Mouse (Mus musculus) MEL (cell line): Measurements from ENCODE around the gene Rest. TPM values are rescaled to one million over a fixed set of nuclear protein-coding genes. Genes with fewer than 3 reads are reported as not detected.

Experiments used
- DNase-seq: peaks from one replicate; pipeline ENCODE4 v3.0.0; 2011; ENCODE audit warnings: low read depth, low spot score
- H3K27ac ChIP-seq: 2 replicates; pipeline ENCODE4 v1.5.1; 2012; ENCODE audit warnings: low read depth, mild to moderate bottlenecking, control low read depth, low read length, moderate library complexity; ENCODE audit not compliant: control insufficient read depth
- H3K27me3 ChIP-seq, 2 experiments: fragments of 150-350 bp in 1 of 2; sonication (generic) in 1 of 2; 2 replicates each; pipeline ENCODE4 v1.6.1; 2012; ENCODE audit warnings: low read length in 2 of 2, mild to moderate bottlenecking in 2 of 2, improper control_type of control experiment in 1 of 2, moderate library complexity in 1 of 2; ENCODE audit not compliant: insufficient read depth in 2 of 2, control insufficient read depth in 1 of 2
- H3K36me3 ChIP-seq, 2 experiments: 2 replicates each; pipeline ENCODE4 v1.6.1; 2012 to 2014; ENCODE audit warnings: low read length in 2 of 2, improper control_type of control experiment in 1 of 2, inconsistent platforms in 1 of 2, mild to moderate bottlenecking in 1 of 2; ENCODE audit not compliant: insufficient read depth in 2 of 2, control insufficient read depth in 1 of 2
- H3K4me1 ChIP-seq, 2 experiments: fragments of 150-350 bp in 1 of 2; sonication (generic) in 1 of 2; 2 replicates each; pipeline ENCODE4 v1.6.1; 2012; ENCODE audit warnings: low read length in 2 of 2, improper control_type of control experiment in 1 of 2, mild to moderate bottlenecking in 1 of 2; ENCODE audit not compliant: insufficient read depth in 2 of 2, control insufficient read depth in 1 of 2
- H3K4me3 ChIP-seq, 2 experiments: fragments of 150-350 bp in 1 of 2; sonication (generic) in 1 of 2; 2 replicates each; pipeline ENCODE4 v1.5.1; 2012; ENCODE audit warnings: low read depth in 2 of 2, low read length in 2 of 2, mild to moderate bottlenecking in 2 of 2, moderate library complexity in 2 of 2, control low read depth in 1 of 2, improper control_type of control experiment in 1 of 2; ENCODE audit not compliant: control insufficient read depth in 1 of 2, insufficient read depth in 1 of 2
- H3K79me2 ChIP-seq: 2 replicates; pipeline ENCODE4 v1.6.1; 2012; ENCODE audit warnings: mild to moderate bottlenecking, low read length, moderate library complexity; ENCODE audit not compliant: control insufficient read depth, poor library complexity, insufficient read depth
- H3K9ac ChIP-seq: 2 replicates; pipeline ENCODE4 v1.6.1; 2012; ENCODE audit warnings: low read depth, mild to moderate bottlenecking, control low read depth, low read length, moderate library complexity; ENCODE audit not compliant: control insufficient read depth, poor library complexity, severe bottlenecking
- H3K9me3 ChIP-seq: fragments of 150-350 bp; sonication (generic); replicated peaks from 2 replicates; pipeline ENCODE4 v1.6.1; 2012; ENCODE audit warnings: mild to moderate bottlenecking, low read length, improper control_type of control experiment, moderate library complexity; ENCODE audit not compliant: insufficient read depth
- CHD1 ChIP-seq: IDR thresholded peaks from 2 replicates; pipeline ENCODE4 v1.6.1; 2012; ENCODE audit warnings: low read depth, mild to moderate bottlenecking, inconsistent platforms, low read length, improper control_type of control experiment
- CHD2 ChIP-seq: IDR thresholded peaks from 2 replicates; pipeline ENCODE4 v1.6.1; 2011; ENCODE audit warnings: low read length, improper control_type of control experiment
- CTCF ChIP-seq, 3 experiments: IDR thresholded peaks in 2 of 3; conservative IDR thresholded peaks in 1 of 3; 2 replicates each; pipeline ENCODE4 v1.5.1; 2011 to 2012; ENCODE audit warnings: low read length in 3 of 3, low read depth in 2 of 3, mild to moderate bottlenecking in 2 of 3, improper control_type of control experiment in 1 of 3, inconsistent platforms in 1 of 3, mixed read lengths in 1 of 3, moderate library complexity in 1 of 3; ENCODE audit not compliant: control insufficient read depth in 1 of 3, insufficient read depth in 1 of 3, poor library complexity in 1 of 3, severe bottlenecking in 1 of 3
- ELF1 ChIP-seq: IDR thresholded peaks from 2 replicates; pipeline ENCODE4 v1.6.1; 2014; ENCODE audit warnings: low read depth, mild to moderate bottlenecking, inconsistent platforms, low read length, improper control_type of control experiment, moderate library complexity
- EP300 ChIP-seq, 2 experiments: IDR thresholded peaks; 2 replicates each; pipeline ENCODE4 v1.6.1; 2011; ENCODE audit warnings: improper control_type of control experiment in 2 of 2, low read length in 2 of 2, low read depth in 1 of 2, mild to moderate bottlenecking in 1 of 2
- GABPA ChIP-seq: IDR thresholded peaks from 2 replicates; pipeline ENCODE4 v1.6.1; 2012; ENCODE audit warnings: low read depth, mild to moderate bottlenecking, inconsistent platforms, low read length, improper control_type of control experiment, moderate library complexity
- GATA1 ChIP-seq: IDR thresholded peaks from 2 replicates; pipeline ENCODE4 v1.6.1; 2011; ENCODE audit warnings: low read depth, low read length, improper control_type of control experiment
- KAT2A ChIP-seq: conservative IDR thresholded peaks from 2 replicates; pipeline ENCODE4 v1.6.1; 2012; ENCODE audit warnings: low read depth, low read length, improper control_type of control experiment, inconsistent platforms
- MAFK ChIP-seq: IDR thresholded peaks from 2 replicates; pipeline ENCODE4 v1.6.1; 2011; ENCODE audit warnings: low read depth, mild to moderate bottlenecking, low read length, improper control_type of control experiment, borderline replicate concordance
- MAX ChIP-seq: IDR thresholded peaks from 2 replicates; pipeline ENCODE4 v1.6.1; 2011; ENCODE audit warnings: low read length, improper control_type of control experiment
- MAZ ChIP-seq: IDR thresholded peaks from 2 replicates; pipeline ENCODE4 v1.6.1; 2012; ENCODE audit warnings: low read depth, mild to moderate bottlenecking, inconsistent platforms, low read length, improper control_type of control experiment
- MEF2A ChIP-seq: IDR thresholded peaks from 2 replicates; pipeline ENCODE4 v1.6.1; 2014; ENCODE audit warnings: low read depth, mild to moderate bottlenecking, inconsistent platforms, low read length, improper control_type of control experiment; ENCODE audit not compliant: poor library complexity, insufficient replicate concordance, severe bottlenecking; ENCODE audit errors: extremely low read depth
- MXI1 ChIP-seq: IDR thresholded peaks from 2 replicates; pipeline ENCODE4 v1.6.1; 2011; ENCODE audit warnings: mild to moderate bottlenecking, low read depth, low read length, improper control_type of control experiment
- MYB ChIP-seq: IDR thresholded peaks from 2 replicates; pipeline ENCODE4 v1.6.1; 2011; ENCODE audit warnings: mild to moderate bottlenecking, low read depth, low read length, improper control_type of control experiment
- MYC ChIP-seq: IDR thresholded peaks from 2 replicates; pipeline ENCODE4 v1.6.1; 2011; ENCODE audit warnings: low read depth, mild to moderate bottlenecking, low read length, improper control_type of control experiment, moderate library complexity
- POLR2A ChIP-seq, 2 experiments: IDR thresholded peaks; 2 replicates each; pipeline ENCODE4 v1.6.1; 2011 to 2012; ENCODE audit warnings: low read length in 2 of 2, mild to moderate bottlenecking in 2 of 2, control low read depth in 1 of 2, improper control_type of control experiment in 1 of 2, low read depth in 1 of 2, moderate library complexity in 1 of 2; ENCODE audit not compliant: control insufficient read depth in 1 of 2, insufficient read depth in 1 of 2, poor library complexity in 1 of 2
- POLR2AphosphoS5 ChIP-seq: IDR thresholded peaks from 2 replicates; pipeline ENCODE4 v1.6.1; 2012; ENCODE audit warnings: low read depth, borderline replicate concordance, mild to moderate bottlenecking, inconsistent platforms, low read length, moderate library complexity, mixed read lengths
- SIN3A ChIP-seq: IDR thresholded peaks from 2 replicates; pipeline ENCODE4 v1.6.1; 2012; ENCODE audit warnings: low read length, improper control_type of control experiment, inconsistent platforms
- UBTF ChIP-seq: IDR thresholded peaks from 2 replicates; pipeline ENCODE4 v1.6.1; 2012; ENCODE audit warnings: low read depth, mild to moderate bottlenecking, inconsistent platforms, low read length, improper control_type of control experiment, moderate library complexity, borderline replicate concordance; ENCODE audit not compliant: insufficient read depth
- ZKSCAN1 ChIP-seq: IDR thresholded peaks from 2 replicates; pipeline ENCODE4 v1.6.1; 2012; ENCODE audit warnings: low read depth, mild to moderate bottlenecking, inconsistent platforms, low read length, improper control_type of control experiment, moderate library complexity
- ZMIZ1 ChIP-seq: IDR thresholded peaks from 2 replicates; pipeline ENCODE4 v1.6.1; 2012; ENCODE audit warnings: low read depth, mild to moderate bottlenecking, inconsistent platforms, low read length, improper control_type of control experiment, moderate library complexity
- ZNF384 ChIP-seq: IDR thresholded peaks from 2 replicates; pipeline ENCODE4 v1.6.1; 2012; ENCODE audit warnings: low read depth, mild to moderate bottlenecking, inconsistent platforms, low read length, improper control_type of control experiment
- polyA plus RNA-seq, 2 experiments: library from polyadenylated mRNA; stranded (reverse) in 1 of 2; unstranded in 1 of 2; fragments of >175 nt in 1 of 2; fragments of >200 nt in 1 of 2; gene quantifications; 2 replicates each; pipeline versions ENCODE4 v1.2.1 to v1.2.4; 2012; ENCODE audit warnings: low replicate concordance in 2 of 2, low read depth in 1 of 2; ENCODE audit not compliant: insufficient read length in 2 of 2, insufficient read depth in 1 of 2, missing spikeins in 1 of 2
- total RNA-seq: library from RNA; depleted of rRNA; stranded (reverse); fragments of 300-350 nt; gene quantifications from 2 replicates; pipeline ENCODE4 v1.2.3, GENCODE M21; 2012

The Rest gene
- total and polyA plus RNA-seq, 3 experiments = 7.4 to 20.6 (median 19.3) TPM

- H3K9ac ChIP-seq = no peak overlapping the region
- peak; percentile 37 for DNase-seq
- peaks cover 10 to 25% of the 10 kb centered on the region in 2 experiments for H3K36me3 ChIP-seq
- peaks cover 2 to 8% of the 10 kb centered on the region in 2 experiments; a peak in 3 of 4 replicates for H3K4me1 ChIP-seq
- no peaks in the 10 kb centered on the region for H3K79me2 ChIP-seq
- H3K27me3 ChIP-seq = no peaks in the 10 kb centered on the region
- TF ChIP-seq ZKSCAN1 (no peak), CHD2 (no peak), CTCF (IDR thresholded peaks at IDR 0.05 in 2 of 3, conservative IDR thresholded peaks at IDR 0.05 in 1 of 3; ENCODE audit: control insufficient read depth in 1 of 3, insufficient read depth in 1 of 3, low read depth in 2 of 3, low read length in 3 of 3, poor library complexity in 1 of 3, severe bottlenecking in 1 of 3) (peak; percentile 5 to 48 (median 13); a peak in 3 of 6 replicates), MYC (peak; percentile 71), MAZ (no peak)
- no peak overlapping the region for H3K4me3 ChIP-seq
- H3K9me3 ChIP-seq = no peaks in the 10 kb centered on the region
- no peak overlapping the region for H3K27ac ChIP-seq
Observed at GRCm38 (mm10) chr5:77290606-77291005, 25.3 kb downstream of the Rest start.

GRCm38 (mm10) chr5:77292803-77293522 lies 27.7 kb downstream of the Rest start:
- H3K27me3 ChIP-seq = no peaks in the 10 kb centered on the region
- no peaks in the 10 kb centered on the region for H3K79me2 ChIP-seq
- DNase-seq = peak; percentile 82
- peaks cover 10 to 32% of the 10 kb centered on the region in 2 experiments for H3K36me3 ChIP-seq
- H3K27ac ChIP-seq = no peak overlapping the region
- TF ChIP-seq POLR2AphosphoS5 (no peak), MAFK (no peak), MAX (0 out of 2 replicates have a peak, but pooled peaks have one; percentile 25), MEF2A (no peak), ZNF384 (no peak), MXI1 (no peak), MYB (no peak), ELF1 (0 out of 2 replicates have a peak, but pooled peaks have one; percentile 36), GABPA (no peak), SIN3A (peak; percentile 49; the same call in 1 of the 2 replicates), EP300 (IDR thresholded peaks at IDR 0.05; ENCODE audit: low read depth in 1 of 2, low read length in 2 of 2) (peak in 1 of 2 experiments; percentile 55; a peak in 2 of 4 replicates), ZMIZ1 (no peak), UBTF (no peak), KAT2A (no peak), MYC (0 out of 2 replicates have a peak, but pooled peaks have one; percentile 57), POLR2A (IDR thresholded peaks at IDR 0.05; ENCODE audit: control insufficient read depth in 1 of 2, insufficient read depth in 1 of 2, low read depth in 1 of 2, low read length in 2 of 2, poor library complexity in 1 of 2) (no peak), GATA1 (no peak), CHD2 (no peak), CHD1 (no peak)
- peaks cover 2 to 8% of the 10 kb centered on the region in 2 experiments; a peak in 3 of 4 replicates for H3K4me1 ChIP-seq
- H3K9ac ChIP-seq = no peak overlapping the region
- H3K4me3 ChIP-seq = no peak overlapping the region
- no peaks in the 10 kb centered on the region for H3K9me3 ChIP-seq
